ENCODE assay signal across 19 mouse cellular contexts in genomic region chr3:88128056-88128455, GRCm38 (mm10). TPM values are rescaled to one million over a fixed set of nuclear protein-coding genes. Genes with fewer than 3 reads are reported as not detected.
"Had no signal": no experiment of that assay in that cellular context is flagged by ENCODE, and none has a peak within 500 bp of the region (broad histone marks: within the 10 kb centered on the region; RNA-seq: fewer than 3 reads in every experiment).

No protein-coding gene starts in this region.

- DNase-seq: kidney, adult 11 months; kidney, adult 8-10 months; kidney, postnatal 14 days; kidney, postnatal 4 days; liver; right cerebral cortex, adult 18-20 months; right cerebral cortex, postnatal 14 days; right cerebral cortex, postnatal 4 days had no signal

- H3K4me2 ChIP-seq: kidney, embryonic 15.5 days; limb, embryonic 13.5 days; liver, embryonic 12.5 days; liver, embryonic 15.5 days; lung, embryonic 15.5 days; midbrain, embryonic 12.5 days; midbrain, embryonic 15.5 days; neural tube, embryonic 12.5 days; neural tube, embryonic 15.5 days had no signal

- H3K4me1 ChIP-seq: limb, embryonic 10.5 days; limb, embryonic 13.5 days; liver, embryonic 12.5 days; liver, embryonic 15.5 days; midbrain, embryonic 12.5 days; midbrain, embryonic 15.5 days; neural tube, embryonic 12.5 days; neural tube, embryonic 15.5 days had no signal

- H3K9ac ChIP-seq: kidney, embryonic 15.5 days; limb, embryonic 13.5 days; liver, embryonic 12.5 days; liver, embryonic 15.5 days; lung, embryonic 15.5 days; midbrain, embryonic 12.5 days; midbrain, embryonic 15.5 days; neural tube, embryonic 12.5 days; neural tube, embryonic 15.5 days had no signal

- H3K9me3 ChIP-seq: kidney, embryonic 15.5 days; limb, embryonic 10.5 days; limb, embryonic 13.5 days; liver, embryonic 12.5 days; liver, embryonic 15.5 days; lung, embryonic 15.5 days; midbrain, embryonic 12.5 days; midbrain, embryonic 15.5 days; neural tube, embryonic 12.5 days; neural tube, embryonic 15.5 days had no signal

- H3K27ac ChIP-seq: kidney, embryonic 15.5 days; limb, embryonic 10.5 days; limb, embryonic 13.5 days; liver, embryonic 12.5 days; liver, embryonic 15.5 days; lung, embryonic 15.5 days; midbrain, embryonic 12.5 days; midbrain, embryonic 15.5 days; neural tube, embryonic 12.5 days; neural tube, embryonic 15.5 days had no signal

- H3K36me3 ChIP-seq: kidney, embryonic 15.5 days; limb, embryonic 10.5 days; limb, embryonic 13.5 days; liver, embryonic 12.5 days; liver, embryonic 15.5 days; lung, embryonic 15.5 days; midbrain, embryonic 12.5 days; midbrain, embryonic 15.5 days; neural tube, embryonic 12.5 days; neural tube, embryonic 15.5 days had no signal

- H3K4me3 ChIP-seq: kidney, embryonic 15.5 days; limb, embryonic 10.5 days; limb, embryonic 13.5 days; liver, embryonic 12.5 days; liver, embryonic 15.5 days; lung, embryonic 15.5 days; midbrain, embryonic 12.5 days; midbrain, embryonic 15.5 days; neural tube, embryonic 12.5 days; neural tube, embryonic 15.5 days had no signal

- H3K27me3 ChIP-seq: kidney, embryonic 15.5 days; limb, embryonic 13.5 days; liver, embryonic 12.5 days; liver, embryonic 15.5 days; lung, embryonic 15.5 days; midbrain, embryonic 12.5 days; midbrain, embryonic 15.5 days; neural tube, embryonic 12.5 days; neural tube, embryonic 15.5 days had no signal

- ATAC-seq: liver, embryonic 12.5 days; midbrain, embryonic 15.5 days had no signal

RNA-seq across cellular contexts. Expression of gene Ttc24, which starts 50.0 kb away (rescaled TPM):
- polyA plus RNA-seq: kidney, embryonic 15.5 days; limb, embryonic 10.5 days; limb, embryonic 13.5 days; liver, embryonic 12.5 days; liver, embryonic 15.5 days; lung, embryonic 15.5 days; midbrain, embryonic 12.5 days; midbrain, embryonic 15.5 days; neural tube, embryonic 12.5 days; neural tube, embryonic 15.5 days; stomach, embryonic 14.5 days had no signal
